Mouse (Mus musculus) T-helper 1 cell (primary cell): ENCODE measurements around the gene Gm17654.
"Not testable (repeated sequence)": the region's sequence is repeated elsewhere in the genome, so short reads cannot be mapped to it uniquely, and the experiment has no call there.

Experiments used
- in situ Hi-C: fragments of 300-600 bp; cut with MboI, MseI; formaldehyde crosslinking; loops from one replicate; pipeline ENCODE4 v1.15.1; 2025; ENCODE audit warnings: high pct_unique_total_duplicates

Gene Gm17654

GRCm38 (mm10) chr14:43579046-43579445 lies at the start of gene Gm17654:
Gm17654 (minus strand) TSS chr14:43579146.
- in situ Hi-C loops = loop anchor here (5.0 to 25.0 kb wide), 2 partner anchors 592 to 1957 kb away; partner anchors contain the start of genes Gm3072 and Gm8082

- in situ Hi-C loops = loop anchor here (25.0 kb wide), 1 partner anchor 571 kb away; no protein-coding TSS in a partner anchor
Measured at GRCm38 (mm10) chr14:43607913-43608312, 29.0 kb upstream of the Gm17654 start, which contains the start of gene Gm10375. Gm10375 (minus strand) TSS chr14:43608013.

GRCm38 (mm10) chr14:43577969-43578368 lies 977 bp downstream of the Gm17654 start:
- in situ Hi-C loops = loop anchor here (5.0 to 25.0 kb wide), 2 partner anchors 591 to 1956 kb away; partner anchors contain the start of genes Gm3072 and Gm8082

- in situ Hi-C loops = not testable (repeated sequence)
Measured at GRCm38 (mm10) chr14:43552271-43552670, 26.7 kb downstream of the Gm17654 start.

- in situ Hi-C loops = loop anchor here (5.0 kb wide), 1 partner anchor 284 kb away; no protein-coding TSS in a partner anchor
Measured at GRCm38 (mm10) chr14:43546281-43546680, 32.7 kb downstream of the Gm17654 start.

GRCm38 (mm10) chr14:43543276-43543675 lies 35.7 kb downstream of the Gm17654 start, which contains the start of gene Gm5799:
Gm5799 (plus strand) TSS chr14:43543576.
- in situ Hi-C loops = not testable (repeated sequence)

- in situ Hi-C loops = loop anchor here (10.0 kb wide), 2 partner anchors 123 to 1973 kb away; partner anchors contain the start of gene Gm8138
Measured at GRCm38 (mm10) chr14:43538144-43538543, 40.8 kb downstream of the Gm17654 start.

GRCm38 (mm10) chr14:43532387-43532786 lies 46.6 kb downstream of the Gm17654 start:
- in situ Hi-C loops = loop anchor here (10.0 kb wide), 2 partner anchors 118 to 1968 kb away; partner anchors contain the start of gene Gm8138

GRCm38 (mm10) chr14:43532011-43532383 lies 46.9 kb downstream of the Gm17654 start:
- in situ Hi-C loops = loop anchor here (10.0 kb wide), 2 partner anchors 117 to 1967 kb away; partner anchors contain the start of gene Gm8138

GRCm38 (mm10) chr14:43531052-43532010 lies 47.6 kb downstream of the Gm17654 start:
- in situ Hi-C loops = loop anchor here (10.0 kb wide), 2 partner anchors 117 to 1967 kb away; partner anchors contain the start of gene Gm8138
